Mouse (Mus musculus): ENCODE results near the gene Sgms1.

DNA sequence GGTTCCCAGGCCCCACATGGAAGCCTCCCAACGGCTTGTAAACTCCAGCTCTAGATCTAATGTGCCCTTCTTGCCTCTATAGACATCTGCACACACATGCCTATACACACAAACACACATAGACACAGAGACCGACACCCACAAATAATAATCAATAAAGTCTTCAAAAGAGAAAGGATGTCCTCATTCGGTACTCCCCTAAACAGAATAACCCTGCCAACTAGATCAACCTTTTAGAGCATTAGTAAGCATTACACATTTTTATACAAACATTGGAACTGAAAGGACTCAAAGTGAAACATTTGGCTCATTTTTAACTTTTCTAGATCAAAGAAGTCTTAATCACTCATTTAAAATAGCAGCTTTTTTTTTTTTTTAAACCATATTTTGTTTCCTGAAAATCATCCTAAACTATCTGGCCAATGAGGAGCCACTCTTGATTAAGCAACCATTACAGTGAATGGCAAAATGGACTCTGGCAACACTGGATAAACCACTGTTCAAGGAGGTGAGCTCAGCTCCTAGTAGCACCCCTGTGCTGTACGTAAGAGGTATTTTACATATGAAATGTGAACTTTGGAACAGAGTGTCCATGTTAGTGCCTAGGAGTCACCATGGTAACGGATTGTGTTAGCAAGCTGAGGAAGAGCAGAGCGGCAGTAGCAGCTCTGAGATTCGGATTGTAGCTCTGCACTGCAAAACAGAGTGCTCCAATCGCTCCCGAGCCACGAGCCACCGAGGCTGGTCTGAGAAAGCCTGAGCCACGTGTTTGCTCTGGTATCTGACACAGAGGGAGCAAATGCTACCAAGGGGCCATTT is 30.6 kb downstream of the Sgms1 start:
- TF ChIP-seq CTCF (IDR thresholded peaks at IDR 0.05; ENCODE audit: control insufficient read depth, insufficient read depth, insufficient read length) (no peak), MAX (IDR thresholded peaks at IDR 0.05) (no peak), MYOD1 (IDR thresholded peaks at IDR 0.05; ENCODE audit: control insufficient read depth, insufficient read length, low read depth) (no peak), USF1 (IDR thresholded peaks at IDR 0.05; ENCODE audit: low read depth) (no peak), CEBPB (IDR thresholded peaks at IDR 0.05; ENCODE audit: low read depth) (no peak)

All from C2C12 (cell line).